Mouse (Mus musculus): Measurements from ENCODE around the gene G530012D18Rik. TPM values are rescaled to one million over a fixed set of nuclear protein-coding genes. Genes with fewer than 3 reads are reported as not detected.
"Not testable (repeated sequence)": the region's sequence is repeated elsewhere in the genome, so short reads cannot be mapped to it uniquely, and the experiment has no call there.

The G530012D18Rik gene
- polyA plus RNA-seq, 1 experiment: 0.41 TPM

GRCm38 (mm10) chr1:85610581-85610980 is 35.1 kb downstream of the G530012D18Rik start:
- no CpG with 5 or more reads among the region's 4 CpGs for WGBS
- DNase-seq (ENCODE audit: low read depth, low spot score): not testable (repeated sequence)

- 83% methylated on average over 3 of the region's 3 CpGs for WGBS
Observed at GRCm38 (mm10) chr1:85615096-85615495, 39.6 kb downstream of the G530012D18Rik start.

GRCm38 (mm10) chr1:85615819-85616218 is 40.3 kb downstream of the G530012D18Rik start:
- not testable (repeated sequence) for DNase-seq (ENCODE audit: low read depth, low spot score)
- WGBS: 57% methylated on average over 3 of the region's 3 CpGs

More at GRCm38 (mm10) chr1:85615096-85615495, 39.6 kb downstream of the G530012D18Rik start:
- not testable (repeated sequence) for DNase-seq (ENCODE audit: low read depth, low spot score)

- not testable (repeated sequence) for DNase-seq (ENCODE audit: low read depth, low spot score)
- WGBS: 56% methylated on average over 4 of the region's 5 CpGs
Observed at GRCm38 (mm10) chr1:85617161-85617560, 41.7 kb downstream of the G530012D18Rik start.

DNA sequence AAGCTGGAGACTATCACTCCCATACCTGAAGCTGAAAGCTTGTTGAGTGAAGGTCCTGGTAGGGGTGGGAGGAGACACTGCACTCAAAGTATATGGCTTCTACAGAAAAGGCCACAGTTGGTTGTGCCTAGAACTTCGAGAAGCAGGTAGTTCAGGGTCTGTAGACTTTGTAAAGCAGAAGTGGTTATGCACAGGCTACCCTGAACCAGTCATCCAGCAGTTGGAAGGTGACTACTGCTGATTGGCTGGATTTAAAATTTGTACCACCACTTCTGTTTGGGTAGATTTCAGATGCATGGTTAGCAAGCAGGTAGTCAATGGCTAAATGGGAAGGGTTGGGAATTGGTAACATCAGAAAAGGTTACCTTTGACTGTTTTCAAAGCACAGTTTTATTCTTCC is 43.2 kb downstream of the G530012D18Rik start:
- WGBS: 67% methylated on average over 1 of the region's 1 CpGs
- not testable (repeated sequence) for DNase-seq (ENCODE audit: low read depth, low spot score)

Other genes with a start within 250 kb of the G530012D18Rik start
- gene Sp110, start 23.1 kb downstream of the G530012D18Rik start, polyA plus RNA-seq (2012; rRNA removed): 10.1 and 12.5 TPM in 2 replicates
- 6.2 and 8.7 TPM in 2 replicates for gene Sp140, start 24.7 kb downstream of the G530012D18Rik start, polyA plus RNA-seq (2012; rRNA removed)
- gene Sp100, start 74.3 kb downstream of the G530012D18Rik start, polyA plus RNA-seq (2012; rRNA removed): 6.4 and 13.2 TPM in 2 replicates
- gene A630001G21Rik, start 203.0 kb downstream of the G530012D18Rik start, polyA plus RNA-seq (2012; rRNA removed): 2.6 and 2.8 TPM in 2 replicates
- 43.8 and 66.4 TPM in 2 replicates for gene Cab39, start 217.8 kb downstream of the G530012D18Rik start, polyA plus RNA-seq (2012; rRNA removed)

Measured in large intestine, adult 2 months (tissue).